Mouse (Mus musculus) kidney, adult 18-20 months (tissue): ENCODE data around the gene Wdr4.
A peak's percentile ranks its signal among the peaks of the same experiment; 100 is the strongest.
"Not testable (repeated sequence)": the region's sequence is repeated elsewhere in the genome, so short reads cannot be mapped to it uniquely, and the experiment has no call there.

Source experiments
- DNase-seq: peaks from one replicate; pipeline ENCODE4 v3.0.0; 2021

Gene Wdr4

DNA sequence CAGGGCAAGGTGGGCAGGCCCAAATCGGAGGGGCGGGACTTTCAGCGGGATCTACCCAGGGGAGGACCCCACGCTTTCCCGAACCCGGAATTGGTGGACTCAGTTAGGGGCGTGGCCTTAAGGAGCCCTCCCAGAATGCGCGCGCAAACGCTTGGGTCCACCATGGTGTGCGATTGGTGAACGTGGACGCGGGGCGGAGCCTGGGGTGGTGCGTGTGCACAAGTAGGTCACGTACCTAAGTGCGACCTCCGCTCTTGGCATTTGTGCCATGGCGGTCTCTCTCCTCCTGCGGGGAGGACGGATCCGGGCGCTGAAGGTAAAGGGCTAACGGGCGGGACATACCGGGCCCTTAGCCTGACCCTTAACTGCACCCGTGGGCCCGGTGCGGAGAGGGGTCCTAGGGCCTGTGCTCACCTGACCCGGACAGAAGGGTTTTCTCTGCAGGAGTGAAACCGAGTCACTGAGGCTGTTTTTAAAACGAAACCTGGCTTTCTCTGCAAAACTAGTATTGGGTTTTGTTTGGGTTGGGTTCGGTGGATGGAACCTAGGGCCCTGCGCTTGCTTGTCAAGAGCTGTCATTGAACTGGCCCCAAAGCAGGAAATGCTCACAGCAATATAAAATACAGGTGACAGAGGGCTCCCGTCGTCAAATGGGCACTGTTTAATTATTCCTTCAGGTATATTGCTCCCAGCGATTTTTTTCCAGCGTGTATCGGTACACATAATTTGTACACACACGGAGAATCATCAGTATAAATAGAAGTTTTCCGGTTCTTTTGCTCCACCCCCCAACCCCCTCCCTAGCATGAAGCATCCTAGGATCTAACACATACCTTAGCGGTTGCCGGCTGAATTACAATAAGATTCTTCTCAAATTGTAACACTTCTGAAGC, at the start of gene Wdr4, which contains the start of gene Ndufv3:
Gene Wdr4 (minus strand): TSS at position 35 of the 893 bp plus-strand sequence.
Gene Ndufv3 (plus strand): TSS at position 170 of the 893 bp plus-strand sequence.
- DNase-seq: peak; percentile 99

GRCm38 (mm10) chr17:31566276-31566675, 46.5 kb upstream of the Wdr4 start:
- no peak for DNase-seq

DNA sequence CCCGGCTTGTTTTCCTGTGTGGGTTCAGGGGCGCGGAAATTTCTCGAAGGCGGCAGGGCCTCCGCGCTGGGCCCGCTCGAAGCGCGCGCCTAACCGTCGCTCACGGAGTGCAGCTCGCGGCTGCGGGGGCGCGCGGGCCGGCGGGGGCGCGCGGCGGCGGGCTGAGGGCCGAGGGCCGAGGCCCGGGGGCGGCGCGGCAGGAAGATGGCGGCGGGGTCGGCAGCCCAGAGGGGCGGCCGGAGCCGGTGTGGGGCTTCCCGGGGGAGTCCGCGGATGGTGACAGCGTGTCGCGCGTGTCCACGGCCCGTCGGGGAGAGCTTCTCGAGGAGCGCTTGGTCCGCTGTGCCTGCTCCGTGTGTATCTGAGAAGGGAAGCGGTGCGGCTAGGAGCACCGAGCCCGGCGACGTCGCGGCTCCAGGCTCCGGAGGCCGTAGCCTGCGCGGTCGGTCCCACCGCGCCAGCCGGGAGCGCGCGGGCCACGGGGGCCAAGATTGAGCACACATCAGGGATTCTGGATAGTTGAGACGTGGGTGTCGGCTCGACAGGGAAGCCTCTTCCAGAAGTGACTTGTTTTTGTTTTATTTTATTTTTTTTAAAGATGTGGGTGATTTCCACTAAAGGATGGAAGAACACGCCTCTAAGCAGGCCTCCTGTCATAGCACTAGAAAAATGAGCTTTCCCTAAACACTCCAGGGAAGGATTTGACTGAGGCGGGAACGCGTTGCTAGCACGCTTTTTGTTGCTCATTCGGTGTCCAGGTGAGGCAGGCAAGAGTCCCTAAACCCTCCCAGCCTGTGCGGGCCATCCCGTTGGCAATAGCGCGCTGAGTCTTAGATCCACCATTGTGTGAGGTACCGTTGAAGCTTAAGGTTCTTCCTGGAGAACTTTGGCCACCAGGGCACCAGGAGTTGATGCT, 45.6 kb upstream of the Wdr4 start:
- DNase-seq: peak; percentile 61

GRCm38 (mm10) chr17:31564858-31565140, 45.0 kb upstream of the Wdr4 start:
- DNase-seq: no peak

DNA sequence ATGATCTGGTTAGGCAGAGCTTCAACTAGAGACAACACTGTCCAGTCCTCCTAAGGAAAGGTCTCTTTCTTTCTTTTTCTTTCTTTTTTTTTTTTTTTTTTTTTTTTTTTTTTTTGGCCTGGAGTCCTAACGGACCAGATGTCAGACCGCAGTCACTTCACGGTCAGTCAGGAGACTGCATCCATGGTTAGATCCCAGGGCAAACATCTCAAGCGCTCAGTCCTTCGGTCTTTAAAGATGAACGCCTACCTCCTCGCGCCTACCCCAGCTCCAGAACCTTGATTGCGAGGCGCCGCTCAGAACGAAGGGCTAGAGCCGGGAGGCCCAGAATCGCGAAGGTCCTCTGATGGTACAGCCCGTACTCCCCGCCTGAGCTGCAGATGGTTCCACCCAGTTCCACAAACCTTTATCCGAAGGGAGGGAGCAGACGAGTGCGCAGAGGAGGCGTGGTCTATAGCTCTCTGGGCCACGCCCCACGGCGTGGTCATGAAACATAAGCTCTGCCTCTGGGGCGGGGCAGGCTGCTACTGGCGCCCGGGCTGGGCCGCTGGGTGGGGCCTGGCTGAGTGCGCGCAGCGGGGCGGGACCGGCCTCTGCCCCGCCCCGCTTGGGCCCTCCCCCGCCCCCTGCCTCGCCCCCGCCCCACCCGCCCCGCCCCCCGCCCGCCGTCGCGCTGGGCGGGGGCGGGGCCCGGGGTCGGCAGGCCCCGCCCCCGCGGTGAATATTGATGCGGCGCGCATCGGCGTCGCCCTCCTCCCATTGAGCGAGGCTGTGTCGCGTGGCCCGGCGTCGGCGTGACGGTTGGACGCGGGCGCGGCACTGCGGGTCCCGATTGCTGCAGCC, 44.5 kb upstream of the Wdr4 start, which contains the start of gene Pknox1:
Gene Pknox1 (plus strand): TSS at position 720 of the 843 bp plus-strand sequence.
- DNase-seq: peak; percentile 99

DNA sequence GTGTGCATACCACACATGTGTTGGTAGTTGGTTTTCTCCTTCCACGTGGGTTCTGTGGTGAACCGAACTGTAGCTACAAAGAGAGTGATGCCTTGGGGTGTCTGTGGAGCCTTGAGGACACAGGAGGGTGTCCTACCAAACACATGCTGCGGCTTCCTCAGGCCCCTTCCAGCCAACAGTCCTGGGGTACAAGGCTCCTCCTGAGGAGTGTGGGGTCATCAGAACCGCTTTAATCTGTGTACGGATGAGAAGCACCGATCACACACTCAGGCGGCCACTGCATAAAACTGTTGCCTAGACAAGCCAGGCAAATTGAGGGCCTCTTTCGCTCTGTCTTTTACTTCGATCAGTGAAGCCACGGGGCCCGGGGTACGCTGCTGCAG, 43.8 kb upstream of the Wdr4 start:
- DNase-seq: peak; percentile 58

DNA sequence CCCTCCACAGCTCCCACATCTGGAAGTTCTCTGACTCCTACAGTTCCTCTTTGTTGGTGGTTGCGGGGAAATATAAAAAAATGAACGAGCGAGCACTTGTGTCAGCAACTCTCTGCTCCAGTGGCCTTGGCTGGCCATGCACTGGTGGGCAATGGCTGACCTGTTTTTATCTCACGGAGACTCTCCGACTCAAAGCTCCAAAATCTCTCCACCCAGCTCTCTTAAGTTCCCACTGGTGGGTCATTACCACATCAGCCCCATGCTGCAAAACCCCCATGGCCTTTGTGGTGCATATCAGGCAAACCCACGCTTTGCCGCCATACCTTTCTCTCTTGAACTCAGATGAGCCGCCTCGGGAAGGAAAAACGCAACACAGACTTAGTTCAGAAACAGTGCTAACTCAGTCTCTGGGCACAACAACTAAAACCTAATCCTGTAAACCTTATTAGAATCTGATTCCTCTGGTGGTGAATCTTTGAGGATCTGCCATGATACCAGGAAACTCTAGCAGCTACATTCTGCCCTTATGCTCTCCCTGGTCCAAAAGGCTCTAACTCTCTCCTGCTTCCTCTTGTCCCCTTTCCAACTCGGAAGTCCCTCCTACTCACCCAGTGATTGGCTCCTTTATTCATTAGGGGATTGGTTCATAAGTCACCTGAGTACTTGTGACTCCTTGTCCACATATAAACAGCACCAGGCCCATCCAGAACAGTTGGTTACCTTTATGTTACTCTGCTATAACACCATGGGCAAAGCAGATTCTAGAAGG, 39.4 kb upstream of the Wdr4 start:
- DNase-seq: no peak

DNA sequence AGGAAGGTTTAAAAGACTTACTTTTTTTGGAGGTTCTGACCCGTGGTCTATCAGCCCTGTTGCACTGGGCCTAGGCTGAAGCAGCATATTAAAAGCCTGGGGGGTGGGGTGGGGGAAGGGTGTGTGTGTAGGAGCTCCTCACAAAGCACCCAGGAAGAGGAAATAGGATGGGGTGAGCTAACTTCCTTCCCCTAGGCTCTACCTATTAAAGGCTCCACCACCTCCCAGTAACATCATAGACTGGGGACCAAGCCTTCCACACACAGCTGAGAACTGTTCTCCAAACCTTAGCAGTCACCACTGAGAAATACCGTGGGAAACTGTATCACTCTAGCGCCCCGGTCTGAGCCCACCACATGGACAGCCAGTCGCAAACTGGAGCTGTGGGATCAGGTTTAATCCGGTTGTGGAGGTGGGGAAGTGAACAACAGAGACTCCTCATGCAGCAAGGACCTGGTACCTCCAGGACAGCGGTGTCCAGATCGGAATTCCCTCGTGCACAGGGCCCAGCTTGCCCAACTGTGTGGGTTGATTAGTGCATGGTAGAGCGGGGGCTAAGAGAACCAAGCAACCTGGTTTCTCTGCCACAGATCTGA, 38.3 kb upstream of the Wdr4 start:
- no peak for DNase-seq

GRCm38 (mm10) chr17:31557124-31557880, 37.5 kb upstream of the Wdr4 start:
- DNase-seq: no peak

DNA sequence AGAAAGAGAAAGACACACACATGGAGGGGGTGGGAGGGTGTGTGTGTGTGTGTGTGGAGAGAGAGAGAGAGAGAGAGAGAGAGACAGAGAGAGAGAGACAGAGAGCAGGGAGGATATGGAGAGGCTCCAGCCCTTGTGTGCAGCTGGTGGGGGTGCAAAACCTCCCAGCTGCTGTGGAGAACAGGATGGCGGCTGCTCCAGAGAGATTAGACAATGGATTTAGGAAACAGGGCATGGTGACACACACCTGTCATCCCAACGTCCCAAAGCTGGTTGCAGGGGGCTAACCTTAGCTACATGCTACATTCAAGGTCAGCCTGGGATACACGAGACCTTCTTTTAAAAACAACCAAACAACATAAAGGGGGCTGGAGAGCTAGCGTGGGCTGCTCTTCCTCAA, 36.5 kb upstream of the Wdr4 start:
- DNase-seq: no peak

DNA sequence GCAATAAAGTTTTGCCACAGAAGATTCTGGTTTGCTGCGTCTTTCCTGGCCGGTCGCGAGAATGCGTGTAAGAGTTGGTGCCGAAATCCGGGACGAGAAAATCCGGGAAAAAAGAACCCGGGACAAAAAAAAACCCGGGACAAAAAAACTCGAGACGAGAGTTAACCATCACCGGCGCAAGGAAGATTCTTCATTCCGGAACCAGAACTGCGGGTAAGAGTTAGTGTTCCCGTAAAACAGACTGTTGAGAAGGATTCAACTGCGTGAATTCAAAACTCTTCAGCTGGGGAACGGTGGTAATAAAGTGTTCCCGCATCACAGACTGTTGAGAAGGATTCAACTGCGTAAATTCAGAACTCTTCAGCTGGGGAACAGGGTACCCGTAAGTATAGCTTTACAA, 32.8 kb upstream of the Wdr4 start:
- DNase-seq: not testable (repeated sequence)

DNA sequence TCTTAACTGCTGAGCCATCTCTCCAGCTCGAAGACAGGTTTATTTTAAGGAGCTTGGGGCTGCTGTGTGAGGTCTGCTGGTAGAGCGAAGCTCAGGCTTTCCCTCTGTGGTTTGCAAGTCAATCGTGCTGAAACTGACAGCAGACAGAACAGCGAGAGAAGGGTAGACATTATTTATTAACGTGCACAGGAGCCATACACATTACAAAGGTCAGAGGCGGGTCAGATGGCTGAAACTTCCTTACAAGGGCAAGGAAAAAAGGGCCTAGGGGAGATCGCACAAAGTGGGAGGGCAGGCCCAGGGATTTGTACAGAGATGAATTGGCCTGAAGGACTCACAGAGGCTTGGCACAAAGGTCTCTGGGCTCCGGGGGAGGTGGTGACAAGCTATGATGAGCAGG, 29.6 kb upstream of the Wdr4 start:
- DNase-seq: no peak

GRCm38 (mm10) chr17:31547974-31548373, 28.2 kb upstream of the Wdr4 start:
- DNase-seq: no peak

- DNase-seq: no peak
Observed at GRCm38 (mm10) chr17:31546444-31547196, 26.8 kb upstream of the Wdr4 start.

DNA sequence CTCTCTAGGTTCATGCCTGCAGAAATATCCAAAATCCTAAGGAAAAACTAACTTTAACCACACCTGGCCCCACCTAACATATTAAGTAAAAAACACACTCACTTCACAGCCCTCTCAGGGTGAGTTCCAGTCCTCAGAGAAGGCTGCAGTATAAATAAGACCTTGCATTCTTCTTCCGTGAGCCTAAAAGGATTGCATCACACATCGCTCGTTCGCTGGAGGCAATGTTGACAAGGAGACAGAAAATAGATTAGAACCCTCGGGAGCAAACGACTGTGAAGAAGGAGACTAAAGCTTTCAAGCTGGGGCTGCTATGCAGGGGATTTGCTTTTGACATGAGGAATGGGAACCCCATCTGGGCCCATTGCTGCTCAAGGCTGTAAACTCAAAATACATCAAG, 23.8 kb upstream of the Wdr4 start:
- DNase-seq: no peak

DNA sequence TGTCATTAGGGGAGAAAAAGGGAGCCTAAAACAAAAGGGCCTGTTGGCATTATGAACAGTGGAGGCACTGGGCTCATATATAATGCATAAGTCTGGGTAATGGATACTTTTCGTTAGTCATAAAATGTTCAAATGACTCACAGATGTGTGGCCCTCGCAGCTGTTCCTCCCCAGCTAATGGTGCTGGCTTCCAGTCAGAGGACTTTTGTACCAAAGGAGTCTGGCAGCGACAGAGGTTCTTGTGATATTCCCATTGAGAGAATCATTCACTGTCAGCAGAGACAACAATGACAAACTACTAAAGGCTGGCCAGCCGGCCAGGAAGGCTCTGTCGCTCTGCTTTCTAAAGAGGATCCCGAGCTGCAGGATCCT, 21.7 kb upstream of the Wdr4 start:
- DNase-seq: no peak

DNA sequence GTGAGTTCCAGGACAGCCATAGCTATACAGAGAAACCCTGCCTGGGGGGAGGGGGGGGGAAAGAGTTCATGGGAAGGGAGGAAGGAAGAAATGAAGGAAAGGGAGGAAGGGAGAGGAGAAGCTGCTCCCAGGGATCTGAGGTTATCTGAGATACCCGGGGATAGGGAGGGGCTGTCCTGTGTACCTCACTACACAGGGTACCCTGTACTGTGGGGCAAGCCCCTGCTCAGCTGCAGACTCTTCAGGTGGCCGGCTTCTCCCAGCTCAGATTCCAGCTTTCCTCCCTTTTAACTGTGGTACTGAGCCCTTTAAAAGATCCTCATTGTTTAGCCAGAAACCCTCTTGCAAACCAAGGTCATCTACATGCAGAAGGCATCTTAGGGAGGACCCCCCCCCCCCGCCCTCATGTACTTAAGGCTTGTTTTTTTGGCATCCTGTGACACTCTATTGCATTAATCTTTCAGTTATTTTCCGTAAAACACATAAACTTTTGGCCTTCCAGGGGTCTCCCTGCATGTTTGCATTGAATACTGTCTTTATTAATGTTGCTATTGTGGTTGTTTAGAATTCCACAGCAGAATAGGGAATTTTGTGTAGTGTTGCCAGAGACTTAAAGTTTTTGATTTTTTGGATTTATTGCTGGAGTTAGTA, 21.2 kb upstream of the Wdr4 start:
- DNase-seq: no peak

- DNase-seq: no peak
Observed at GRCm38 (mm10) chr17:31540101-31540500, 20.3 kb upstream of the Wdr4 start.

GRCm38 (mm10) chr17:31535871-31536629, 16.3 kb upstream of the Wdr4 start:
- DNase-seq: peak; percentile 66
